Mouse (Mus musculus) layer of hippocampus, postnatal 25 days (tissue): ENCODE measurements at regions not wholly inside any gene's neighbourhood (a gene's known extent, or its start where the extent isn't known, plus 50 kb on each side); places are given as distances from the start of the nearest gene placed in this dataset.

ENCODE experiments used
- DNase-seq, 2 experiments: peaks; one replicate each; pipeline ENCODE4 v3.0.0; 2022; ENCODE audit warnings: mixed read lengths in 2 of 2, low spot score in 1 of 2; ENCODE audit errors: extremely low spot score in 1 of 2

GRCm38 (mm10) chr8:34472846-34473245 lies 361.3 kb upstream of the Gm10131 start:
- DNase-seq, result no peak

GRCm38 (mm10) chr8:34472434-34472833 lies 360.9 kb upstream of the Gm10131 start:
- no peak for DNase-seq

GRCm38 (mm10) chr8:34469091-34469490 lies 357.6 kb upstream of the Gm10131 start:
- no peak for DNase-seq

- DNase-seq, result no peak
These were observed 355.3 kb upstream of the Gm10131 start for GRCm38 (mm10) chr8:34466786-34467364.

- no peak for DNase-seq
These were observed 353.9 kb upstream of the Gm10131 start for GRCm38 (mm10) chr8:34465398-34465797.

- no peak for DNase-seq
These were observed 350.7 kb upstream of the Gm10131 start for GRCm38 (mm10) chr8:34462262-34462661.

GRCm38 (mm10) chr8:34458300-34458699 lies 346.8 kb upstream of the Gm10131 start:
- no peak for DNase-seq

- no peak for DNase-seq
These were observed 345.0 kb upstream of the Gm10131 start for GRCm38 (mm10) chr8:34456543-34456942.

GRCm38 (mm10) chr8:34455376-34455775 lies 343.8 kb upstream of the Gm10131 start:
- DNase-seq, result no peak

GRCm38 (mm10) chr8:34452811-34453210 lies 341.3 kb upstream of the Gm10131 start:
- DNase-seq, result no peak

GRCm38 (mm10) chr8:34451211-34452000 lies 339.9 kb upstream of the Gm10131 start:
- no peak for DNase-seq

- DNase-seq, result no peak
These were observed 338.0 kb upstream of the Gm10131 start for GRCm38 (mm10) chr8:34449391-34450044.

- no peak for DNase-seq
These were observed 336.6 kb upstream of the Gm10131 start for GRCm38 (mm10) chr8:34447880-34448830.

- no peak for DNase-seq
These were observed 331.2 kb upstream of the Gm10131 start for GRCm38 (mm10) chr8:34442688-34443087.

GRCm38 (mm10) chr8:34441756-34442155 lies 330.2 kb upstream of the Gm10131 start:
- DNase-seq, result no peak

- no peak for DNase-seq
These were observed 329.2 kb upstream of the Gm10131 start for GRCm38 (mm10) chr8:34440771-34441170.

- no peak for DNase-seq
These were observed 327.2 kb upstream of the Gm10131 start for GRCm38 (mm10) chr8:34438771-34439170.

GRCm38 (mm10) chr8:34431985-34432384 lies 320.4 kb upstream of the Gm10131 start:
- DNase-seq, result no peak

- no peak for DNase-seq
These were observed 317.7 kb upstream of the Gm10131 start for GRCm38 (mm10) chr8:34429231-34429630.

GRCm38 (mm10) chr8:34401571-34401970 lies 290.0 kb upstream of the Gm10131 start:
- no peak for DNase-seq
